Mouse (Mus musculus): ENCODE results near the gene Prss44.
A peak's percentile ranks its signal among the peaks of the same experiment; 100 is the strongest.
"Not testable (repeated sequence)": the region's sequence is repeated elsewhere in the genome, so short reads cannot be mapped to it uniquely, and the experiment has no call there.

Prss44 gene

GRCm38 (mm10) chr9:110813789-110814188, at the start of gene Prss44:
TSS of gene Prss44 (plus strand) at chr9:110813994.
- DNase-seq (ENCODE audit: low spot score in 2 of 2): no peak

- no peak for DNase-seq (ENCODE audit: low spot score in 2 of 2)
Observed at GRCm38 (mm10) chr9:110772336-110772735, 41.5 kb upstream of the Prss44 start.

- no peak for DNase-seq (ENCODE audit: low spot score in 2 of 2)
Observed at GRCm38 (mm10) chr9:110774403-110775268, 39.2 kb upstream of the Prss44 start.

- no peak for DNase-seq (ENCODE audit: low spot score in 2 of 2)
Observed at GRCm38 (mm10) chr9:110775269-110776022, 38.3 kb upstream of the Prss44 start.

GRCm38 (mm10) chr9:110778100-110778499, 35.7 kb upstream of the Prss44 start:
- no peak for DNase-seq (ENCODE audit: low spot score in 2 of 2)

GRCm38 (mm10) chr9:110778559-110778958, 35.2 kb upstream of the Prss44 start:
- no peak for DNase-seq (ENCODE audit: low spot score in 2 of 2)

GRCm38 (mm10) chr9:110779242-110779913, 34.4 kb upstream of the Prss44 start:
- no peak for DNase-seq (ENCODE audit: low spot score in 2 of 2)

- DNase-seq (ENCODE audit: low spot score in 2 of 2): peak; percentile 93 to 95
Observed at GRCm38 (mm10) chr9:110781256-110781721, 32.5 kb upstream of the Prss44 start.

- peak; percentile 60 to 67 for DNase-seq (ENCODE audit: low spot score in 2 of 2)
Observed at GRCm38 (mm10) chr9:110781731-110782130, 32.1 kb upstream of the Prss44 start.

GRCm38 (mm10) chr9:110783611-110784010, 30.2 kb upstream of the Prss44 start:
- DNase-seq (ENCODE audit: low spot score in 2 of 2): no peak

GRCm38 (mm10) chr9:110788169-110788568, 25.6 kb upstream of the Prss44 start:
- no peak for DNase-seq (ENCODE audit: low spot score in 2 of 2)

- DNase-seq (ENCODE audit: low spot score in 2 of 2): no peak
Observed at GRCm38 (mm10) chr9:110790462-110790861, 23.3 kb upstream of the Prss44 start.

GRCm38 (mm10) chr9:110797013-110797412, 16.8 kb upstream of the Prss44 start:
- no peak for DNase-seq (ENCODE audit: low spot score in 2 of 2)

- no peak for DNase-seq (ENCODE audit: low spot score in 2 of 2)
Observed at GRCm38 (mm10) chr9:110797866-110798265, 15.9 kb upstream of the Prss44 start, which contains the start of gene Prss42. TSS of gene Prss42 (plus strand) at chr9:110798166.

GRCm38 (mm10) chr9:110800834-110801479, 12.8 kb upstream of the Prss44 start:
- DNase-seq (ENCODE audit: low spot score in 2 of 2): no peak

GRCm38 (mm10) chr9:110803294-110803693, 10.5 kb upstream of the Prss44 start:
- no peak for DNase-seq (ENCODE audit: low spot score in 2 of 2)

- DNase-seq (ENCODE audit: low spot score in 2 of 2): peak in 1 of 2 experiments; percentile 8
Observed at GRCm38 (mm10) chr9:110810051-110810450, 3.7 kb upstream of the Prss44 start.

GRCm38 (mm10) chr9:110820546-110820945, 6.8 kb downstream of the Prss44 start:
- DNase-seq (ENCODE audit: low spot score in 2 of 2): not testable (repeated sequence)

- DNase-seq (ENCODE audit: low spot score in 2 of 2): no peak
Observed at GRCm38 (mm10) chr9:110821436-110821835, 7.6 kb downstream of the Prss44 start.

- no peak for DNase-seq (ENCODE audit: low spot score in 2 of 2)
Observed at GRCm38 (mm10) chr9:110825426-110825825, 11.6 kb downstream of the Prss44 start.

GRCm38 (mm10) chr9:110825832-110826231, 12.0 kb downstream of the Prss44 start:
- DNase-seq (ENCODE audit: low spot score in 2 of 2): no peak
